Comparison of ENCODE assay signal across 8 mouse cellular contexts in the genomic region with DNA sequence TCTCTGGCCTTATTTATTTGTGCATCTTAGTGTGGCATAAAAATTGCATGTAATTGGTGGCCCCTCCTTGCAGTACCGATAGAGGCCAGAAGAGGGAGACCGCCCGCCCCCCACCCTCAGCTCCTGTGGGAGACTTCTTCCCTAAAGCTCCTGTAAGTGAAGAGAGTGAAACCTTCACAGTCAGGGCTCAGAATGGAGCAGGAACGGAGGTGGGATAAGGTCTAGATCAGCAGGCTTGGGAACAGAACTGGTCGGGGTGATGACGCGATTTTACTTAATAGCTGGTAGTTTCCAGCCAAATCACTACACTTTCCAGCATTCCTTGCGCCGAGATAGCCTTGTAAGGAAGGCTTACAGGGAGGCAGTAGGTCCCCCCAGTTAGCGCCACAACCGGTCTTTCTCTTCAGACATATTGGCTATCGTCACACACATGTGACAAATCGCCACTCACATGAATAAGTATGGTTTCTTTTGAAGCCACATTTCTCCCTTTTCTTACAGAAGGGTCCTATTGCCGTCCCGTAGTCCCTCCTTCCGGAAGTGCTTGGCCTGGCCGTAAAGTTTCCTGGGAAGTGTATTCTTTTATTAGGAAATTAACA. TPM values are rescaled to one million over a fixed set of nuclear protein-coding genes. Genes with fewer than 3 reads are reported as not detected.
DNase-seq lines count a peak whose midpoint lies in the region; ATAC-seq and TF ChIP-seq lines count a peak whose summit lies in the region.

No protein-coding gene starts in this region.

- H3K4me2 ChIP-seq in hindbrain, embryonic 14.5 days (replicated peaks), result peak overlapping the region; percentile 45
- peak overlapping the region; percentile 47 for H3K4me2 ChIP-seq in lung, postnatal 0 days (replicated peaks; ENCODE audit: low read depth, low read length)

- POLR2A ChIA-PET in Patski (lab: Charles Lee), result no interaction called here

- peak overlapping the region; percentile 51 for H3K9ac ChIP-seq in hindbrain, embryonic 14.5 days
- H3K9ac ChIP-seq in lung, postnatal 0 days (replicated peaks; ENCODE audit: low read depth), result 0 out of 2 replicates have a peak overlapping the region, but pooled peaks have one; percentile 16

- peak; percentile 85 for ATAC-seq in Patski
- peak; percentile 93 for ATAC-seq in hindbrain, embryonic 14.5 days (ENCODE audit: low FRiP score)
- peak; percentile 84 for ATAC-seq in lung, postnatal 0 days

- peak; percentile 80 for TF ChIP-seq CTCF in Patski (IDR thresholded peaks at IDR 0.05)
- peak; percentile 81 for TF ChIP-seq CTCF in lung, postnatal 0 days (IDR thresholded peaks at IDR 0.05)

- CTCF ChIA-PET in Patski (lab: Charles Lee), result interaction anchor here (1.0 kb wide), 2 partner anchors 12 to 24 kb away, joined by 3 to 4 read pairs; no protein-coding TSS in a partner anchor

- H3K4me3 ChIP-seq in hindbrain, embryonic 14.5 days (replicated peaks; ENCODE audit: low read length), result peak overlapping the region; percentile 36
- peak overlapping the region; percentile 42 for H3K4me3 ChIP-seq in lung, postnatal 0 days (ENCODE audit: low read depth, low read length)

- no peaks in the 10 kb centered on the region for H3K27me3 ChIP-seq in Patski
- no peaks in the 10 kb centered on the region for H3K27me3 ChIP-seq in hindbrain, embryonic 14.5 days (ENCODE audit: control insufficient read depth, insufficient read depth, low read length)
- H3K27me3 ChIP-seq in lung, postnatal 0 days (replicated peaks; ENCODE audit: insufficient read depth, low read length), result no peaks in the 10 kb centered on the region

- 27% methylated on average over 17 of the region's 17 CpGs for WGBS in hindbrain, embryonic 14.5 days
- 14% methylated on average over 17 of the region's 17 CpGs for WGBS in lung, postnatal 0 days

- H3K27ac ChIP-seq in hindbrain, embryonic 14.5 days, result peak overlapping the region; percentile 80
- H3K27ac ChIP-seq in lung, postnatal 0 days (ENCODE audit: low read length), result peak overlapping the region; percentile 69

- H3K4me1 ChIP-seq in hindbrain, embryonic 14.5 days (replicated peaks; ENCODE audit: control insufficient read depth, insufficient read depth, low read length), result no peaks in the 10 kb centered on the region
- H3K4me1 ChIP-seq in lung, postnatal 0 days (ENCODE audit: insufficient read depth, low read depth, low read length), result no peaks in the 10 kb centered on the region

- H3K9me3 ChIP-seq in hindbrain, embryonic 14.5 days (ENCODE audit: control insufficient read depth, low read length), result no peaks in the 10 kb centered on the region
- no peaks in the 10 kb centered on the region for H3K9me3 ChIP-seq in lung, postnatal 0 days (ENCODE audit: low read length)

- DNase-seq in Patski (ENCODE audit: low read depth, low spot score), result no peak
- peak; percentile 58 for DNase-seq in cerebellum, adult 9-11 months
- peak; percentile 63 to 68 for DNase-seq in frontal cortex, postnatal 36 days (ENCODE audit: low spot score in 2 of 2)
- peak; percentile 50 for DNase-seq in hindbrain, embryonic 14.5 days (ENCODE audit: low spot score)
- peak; percentile 50 to 55 for DNase-seq in layer of hippocampus, postnatal 25 days (ENCODE audit: extremely low spot score in 1 of 2, low spot score in 1 of 2)
- peak; percentile 60 for DNase-seq in lung, postnatal 0 days (ENCODE audit: low spot score)
- DNase-seq in ovary, postnatal 14 days (ENCODE audit: low spot score), result peak; percentile 51
- peak; percentile 30 for DNase-seq in urinary bladder, postnatal 14 days (ENCODE audit: low spot score)

- no peaks in the 10 kb centered on the region for H3K36me3 ChIP-seq in hindbrain, embryonic 14.5 days (replicated peaks; ENCODE audit: control insufficient read depth, insufficient read depth)
- no peaks in the 10 kb centered on the region for H3K36me3 ChIP-seq in lung, postnatal 0 days (ENCODE audit: insufficient read depth, low read length)

- in situ Hi-C loops in Patski (cut with MboI; ENCODE audit: low pct_unique_long_range_greater_than_20kb), result loop anchor here (10.0 kb wide), 1 partner anchor 614 kb away; no protein-coding TSS in a partner anchor

- no peak for TF ChIP-seq EP300 in lung, postnatal 0 days (IDR thresholded peaks at IDR 0.05)

RNA-seq across cellular contexts. Expression of a gene that starts 14.6 kb away (rescaled TPM):
- 45.4 TPM for polyA plus RNA-seq in Patski (2021)
- polyA plus RNA-seq in hindbrain, embryonic 14.5 days (2014; fragmentation: Nextera tagmentation; extraction: Ambion mirVana), result 25.4 and 25.6 TPM in 2 replicates
- 10 to 100 TPM; 11.4 to 12.8 TPM for total RNA-seq in layer of hippocampus, postnatal 25 days (2021)
- polyA plus RNA-seq in lung, postnatal 0 days (2015; fragmentation: Nextera tagmentation; extraction: Ambion mirVana), result 17.5 and 19.6 TPM in 2 replicates

RNA-seq across cellular contexts. Expression of a gene that starts 42.7 kb away (rescaled TPM):
- not detected for polyA plus RNA-seq in Patski (2021)
- polyA plus RNA-seq in hindbrain, embryonic 14.5 days (2014; fragmentation: Nextera tagmentation; extraction: Ambion mirVana), result not detected in 2 replicates
- total RNA-seq in layer of hippocampus, postnatal 25 days (2021), result not detected
- not detected in 2 replicates for polyA plus RNA-seq in lung, postnatal 0 days (2015; fragmentation: Nextera tagmentation; extraction: Ambion mirVana)

RNA-seq across cellular contexts. Expression of a gene that starts 53.9 kb away (rescaled TPM):
- polyA plus RNA-seq in Patski (2021), result not detected
- not detected in 2 replicates for polyA plus RNA-seq in hindbrain, embryonic 14.5 days (2014; fragmentation: Nextera tagmentation; extraction: Ambion mirVana)
- total RNA-seq in layer of hippocampus, postnatal 25 days (2021), result not detected
- not detected in 2 replicates for polyA plus RNA-seq in lung, postnatal 0 days (2015; fragmentation: Nextera tagmentation; extraction: Ambion mirVana)
